Mouse (Mus musculus): ENCODE data around the gene Hpca. TPM values are rescaled to one million over a fixed set of nuclear protein-coding genes. Genes with fewer than 3 reads are reported as not detected.
A peak's percentile ranks its signal among the peaks of the same experiment; 100 is the strongest.

Gene Hpca
- polyA plus RNA-seq, 1 experiment from 2014 or later: 0.99 TPM

GRCm38 (mm10) chr4:129067638-129068415, 54.0 kb downstream of the Hpca start:
- Histone ChIP-seq H3K27ac (replicated peaks) (no peak overlapping the region), H3K4me2 (replicated peaks; ENCODE audit: low read depth) (no peak overlapping the region), H3K4me1 (replicated peaks; ENCODE audit: control insufficient read depth, insufficient read depth) (no peaks in the 10 kb centered on the region), H3K9ac (ENCODE audit: low read length) (no peak overlapping the region), H3K27me3 (ENCODE audit: control insufficient read depth, insufficient read depth, low read length) (no peaks in the 10 kb centered on the region), H3K36me3 (ENCODE audit: control insufficient read depth, insufficient read depth, low read length) (no peaks in the 10 kb centered on the region), H3K4me3 (ENCODE audit: low read depth, low read length) (no peak overlapping the region), H3K9me3 (ENCODE audit: control insufficient read depth, low read length) (no peaks in the 10 kb centered on the region)
- DNase-seq (ENCODE audit: low spot score) (no peak), ATAC-seq (ENCODE audit: low FRiP score, low TSS enrichment) (no peak)
- 0 out of 2 replicates have a peak, but pooled peaks have one; percentile 10 for TF ChIP-seq CTCF (IDR thresholded peaks at IDR 0.05; ENCODE audit: low read depth)
- TF ChIP-seq EP300 (optimal IDR thresholded peaks at IDR 0.05): no peak
- 55% methylated on average over 5 of the region's 5 CpGs for WGBS

GRCm38 (mm10) chr4:129065688-129066236, 56.1 kb downstream of the Hpca start:
- Histone ChIP-seq H3K9ac (ENCODE audit: low read length) (no peak overlapping the region), H3K27me3 (ENCODE audit: control insufficient read depth, insufficient read depth, low read length) (no peaks in the 10 kb centered on the region), H3K27ac (replicated peaks) (no peak overlapping the region), H3K4me3 (ENCODE audit: low read depth, low read length) (no peak overlapping the region), H3K4me2 (replicated peaks; ENCODE audit: low read depth) (no peak overlapping the region), H3K36me3 (ENCODE audit: control insufficient read depth, insufficient read depth, low read length) (no peaks in the 10 kb centered on the region), H3K9me3 (ENCODE audit: control insufficient read depth, low read length) (no peaks in the 10 kb centered on the region), H3K4me1 (replicated peaks; ENCODE audit: control insufficient read depth, insufficient read depth) (no peaks in the 10 kb centered on the region)
- DNase-seq (ENCODE audit: low spot score): no peak
- no peak for ATAC-seq (ENCODE audit: low FRiP score, low TSS enrichment)
- TF ChIP-seq EP300 (optimal IDR thresholded peaks at IDR 0.05) (no peak), CTCF (IDR thresholded peaks at IDR 0.05; ENCODE audit: low read depth) (no peak)

GRCm38 (mm10) chr4:129062281-129063075, 59.4 kb downstream of the Hpca start:
- no peaks in the 10 kb centered on the region for H3K27me3 ChIP-seq (ENCODE audit: control insufficient read depth, insufficient read depth, low read length)
- H3K36me3 ChIP-seq (ENCODE audit: control insufficient read depth, insufficient read depth, low read length): no peaks in the 10 kb centered on the region
- 0 out of 2 replicates have a peak, but pooled peaks cover 2% of the 10 kb centered on the region for H3K4me1 ChIP-seq (replicated peaks; ENCODE audit: control insufficient read depth, insufficient read depth)
- 63% methylated on average over 3 of the region's 3 CpGs for WGBS
- H3K4me3 ChIP-seq (ENCODE audit: low read depth, low read length): no peak overlapping the region
- TF ChIP-seq CTCF (IDR thresholded peaks at IDR 0.05; ENCODE audit: low read depth) (peak; percentile 34), EP300 (optimal IDR thresholded peaks at IDR 0.05) (no peak)
- H3K9me3 ChIP-seq (ENCODE audit: control insufficient read depth, low read length): no peaks in the 10 kb centered on the region
- H3K4me2 ChIP-seq (replicated peaks; ENCODE audit: low read depth): no peak overlapping the region
- no peak for ATAC-seq (ENCODE audit: low FRiP score, low TSS enrichment)
- H3K27ac ChIP-seq (replicated peaks): no peak overlapping the region
- no peak overlapping the region for H3K9ac ChIP-seq (ENCODE audit: low read length)
- no peak for DNase-seq (ENCODE audit: low spot score)

Other genes with a start within 250 kb of the Hpca start
- 2.6 and 3.5 TPM in 2 replicates for gene Trim62, start 238.5 kb downstream of the Hpca start, polyA plus RNA-seq (2015; fragmentation: Nextera tagmentation; extraction: Ambion mirVana)
- gene Azin2, start 159.6 kb downstream of the Hpca start, polyA plus RNA-seq (2015; fragmentation: Nextera tagmentation; extraction: Ambion mirVana): 10.8 and 12.3 TPM in 2 replicates
- 137 and 138 TPM in 2 replicates for gene Ak2, start 130.1 kb downstream of the Hpca start, polyA plus RNA-seq (2015; fragmentation: Nextera tagmentation; extraction: Ambion mirVana)
- 7.0 and 7.6 TPM in 2 replicates for gene Rnf19b, start 63.8 kb downstream of the Hpca start, polyA plus RNA-seq (2015; fragmentation: Nextera tagmentation; extraction: Ambion mirVana)
- 106 and 115 TPM in 2 replicates for gene Tmem54, start 16.5 kb downstream of the Hpca start, polyA plus RNA-seq (2015; fragmentation: Nextera tagmentation; extraction: Ambion mirVana)
- gene Fndc5, start 15.0 kb upstream of the Hpca start, polyA plus RNA-seq (2015; fragmentation: Nextera tagmentation; extraction: Ambion mirVana): 2.0 and 2.4 TPM in 2 replicates
- gene S100pbp, start 67.7 kb upstream of the Hpca start, polyA plus RNA-seq (2015; fragmentation: Nextera tagmentation; extraction: Ambion mirVana): 3.7 and 4.5 TPM in 2 replicates
- gene Yars, start 67.7 kb upstream of the Hpca start, polyA plus RNA-seq (2015; fragmentation: Nextera tagmentation; extraction: Ambion mirVana): 41.3 and 44.2 TPM in 2 replicates
- 9.6 and 10.3 TPM in 2 replicates for gene C77080, start 139.4 kb upstream of the Hpca start, polyA plus RNA-seq (2015; fragmentation: Nextera tagmentation; extraction: Ambion mirVana)
- gene Sync, start 165.6 kb upstream of the Hpca start, polyA plus RNA-seq (2015; fragmentation: Nextera tagmentation; extraction: Ambion mirVana): 2.9 and 3.2 TPM in 2 replicates
- gene Rbbp4, start 213.3 kb upstream of the Hpca start, polyA plus RNA-seq (2015; fragmentation: Nextera tagmentation; extraction: Ambion mirVana): 149 and 153 TPM in 2 replicates
- gene Zbtb8os, start 213.7 kb upstream of the Hpca start, polyA plus RNA-seq (2015; fragmentation: Nextera tagmentation; extraction: Ambion mirVana): 41.7 and 42.5 TPM in 2 replicates

All from stomach, postnatal 0 days (tissue).